Comparison of ENCODE assay signal across 10 mouse cellular contexts in genomic region chr7:112762870-112763269, GRCm38 (mm10).
A peak's percentile ranks its signal among the peaks of the same experiment; 100 is the strongest.
DNase-seq lines count a peak whose midpoint lies in the region; ATAC-seq and TF ChIP-seq lines count a peak whose summit lies in the region.
"Had no signal": no experiment of that assay in that cellular context is flagged by ENCODE, and none has a peak within 500 bp of the region (broad histone marks: within the 10 kb centered on the region; RNA-seq: fewer than 3 reads in every experiment).

No protein-coding gene starts in this region.

- DNase-seq in cerebellum, adult 18-20 months = peak; percentile 22
- DNase-seq in cerebellum, postnatal 4 days (ENCODE audit: low spot score in 2 of 2) = no peak
- peak; percentile 6 for DNase-seq in heart, postnatal 0 days (ENCODE audit: low spot score)
- no peak for DNase-seq in heart, postnatal 10 days
- no peak for DNase-seq in layer of hippocampus, adult 8-10 months (ENCODE audit: low spot score in 2 of 2)
- DNase-seq in layer of hippocampus, adult 18-20 months (ENCODE audit: low spot score in 2 of 2) = no peak
- DNase-seq: thymus, postnatal 4 days had no signal

- WGBS in heart, postnatal 0 days = 82% methylated on average over 2 of the region's 2 CpGs
- WGBS in forebrain, embryonic 13.5 days = 39% methylated on average over 2 of the region's 2 CpGs
- WGBS in midbrain, embryonic 15.5 days = 73% methylated on average over 2 of the region's 2 CpGs

- H3K4me2 ChIP-seq in heart, postnatal 0 days (ENCODE audit: low read depth, low read length) = no peak overlapping the region
- no peak overlapping the region for H3K4me2 ChIP-seq in forebrain, embryonic 13.5 days
- H3K4me2 ChIP-seq in midbrain, embryonic 15.5 days = no peak overlapping the region
- H3K4me2 ChIP-seq: liver, embryonic 11.5 days had no signal

- no peaks in the 10 kb centered on the region for H3K9me3 ChIP-seq in heart, postnatal 0 days (replicated peaks; ENCODE audit: control insufficient read depth, low read length)
- no peaks in the 10 kb centered on the region for H3K9me3 ChIP-seq in forebrain, embryonic 13.5 days (replicated peaks)
- no peaks in the 10 kb centered on the region for H3K9me3 ChIP-seq in midbrain, embryonic 15.5 days

- no peak for ATAC-seq in heart, postnatal 0 days (ENCODE audit: insufficient read depth, low read depth)
- ATAC-seq in forebrain, embryonic 13.5 days = peak; percentile 52
- ATAC-seq in midbrain, embryonic 15.5 days (replicated peaks) = 0 out of 2 replicates have a peak, but pooled peaks have one; percentile 32

- TF ChIP-seq EP300 in heart, postnatal 0 days (IDR thresholded peaks at IDR 0.05; ENCODE audit: low read depth) = no peak

- no peak overlapping the region for H3K27ac ChIP-seq in heart, postnatal 0 days (ENCODE audit: low read depth)
- H3K27ac ChIP-seq in forebrain, embryonic 13.5 days = peak overlapping the region; percentile 55
- H3K27ac ChIP-seq in midbrain, embryonic 15.5 days = peak overlapping the region; percentile 7; the same call in 1 of the 2 replicates

- H3K4me3 ChIP-seq in heart, postnatal 0 days (ENCODE audit: low read depth, low read length) = no peak overlapping the region
- no peak overlapping the region for H3K4me3 ChIP-seq in forebrain, embryonic 13.5 days
- no peak overlapping the region for H3K4me3 ChIP-seq in midbrain, embryonic 15.5 days

- no peaks in the 10 kb centered on the region; the same call in 1 of the 2 replicates for H3K36me3 ChIP-seq in heart, postnatal 0 days (replicated peaks; ENCODE audit: control insufficient read depth, insufficient read depth, low read length)
- no peaks in the 10 kb centered on the region for H3K36me3 ChIP-seq in forebrain, embryonic 13.5 days (ENCODE audit: poor library complexity, severe bottlenecking)
- no peaks in the 10 kb centered on the region for H3K36me3 ChIP-seq in midbrain, embryonic 15.5 days (replicated peaks)

- TF ChIP-seq CTCF in heart, postnatal 0 days (IDR thresholded peaks at IDR 0.05; ENCODE audit: low read depth) = no peak

- H3K27me3 ChIP-seq in heart, postnatal 0 days (ENCODE audit: control insufficient read depth, insufficient read depth, low read length) = no peaks in the 10 kb centered on the region
- H3K27me3 ChIP-seq in forebrain, embryonic 13.5 days = no peaks in the 10 kb centered on the region
- no peaks in the 10 kb centered on the region for H3K27me3 ChIP-seq in midbrain, embryonic 15.5 days (replicated peaks)

- intact Hi-C loops in heart, postnatal 10 days (cut with DNase I) = no loop called here

- peaks cover 74% of the 10 kb centered on the region for H3K4me1 ChIP-seq in heart, postnatal 0 days (ENCODE audit: control insufficient read depth, insufficient read depth)
- peaks cover 59% of the 10 kb centered on the region for H3K4me1 ChIP-seq in forebrain, embryonic 13.5 days
- peaks cover 45% of the 10 kb centered on the region for H3K4me1 ChIP-seq in midbrain, embryonic 15.5 days

- 0 out of 2 replicates have a peak overlapping the region, but pooled peaks have one; percentile 8 for H3K9ac ChIP-seq in heart, postnatal 0 days (replicated peaks; ENCODE audit: low read depth, low read length)
- H3K9ac ChIP-seq in forebrain, embryonic 13.5 days = no peak overlapping the region
- no peak overlapping the region for H3K9ac ChIP-seq in midbrain, embryonic 15.5 days

Comparison
In these comparisons a context has a peak if more than half of its experiments do, and no peak if none do; other contexts are left out.
1. DNase-seq: peak in cerebellum, adult 18-20 months (2 of 2) and heart, postnatal 0 days (single experiment); none in cerebellum, postnatal 4 days (0 of 2), heart, postnatal 10 days (0 of 2), layer of hippocampus, adult 8-10 months (0 of 2) and layer of hippocampus, adult 18-20 months (0 of 2).